Mouse (Mus musculus) liver, postnatal 0 days (tissue): ENCODE results near the gene Ntn1. TPM values are rescaled to one million over a fixed set of nuclear protein-coding genes. Genes with fewer than 3 reads are reported as not detected.

Source experiments
- ATAC-seq: fragments of 200-750 bp; cut with Nextera tagmentation; 2 replicates; pipeline ENCODE4 v1.8.0; 2017; ENCODE audit warnings: mild to moderate bottlenecking, moderate library complexity
- DNase-seq: peaks from one replicate; pipeline ENCODE4 v3.0.0-alpha.2; 2016
- H3K27ac ChIP-seq: fragments of 300-500 bp; sonication (generic); 2 replicates; pipeline ENCODE4 v1.5.1; 2014; ENCODE audit warnings: antibody characterized with exemption, moderate library complexity, mild to moderate bottlenecking, low read depth
- H3K27me3 ChIP-seq: fragments of 300-500 bp; sonication (generic); 2 replicates; pipeline ENCODE4 v1.6.1; 2014; ENCODE audit warnings: low read length, control low read depth, mixed read lengths; ENCODE audit not compliant: insufficient read depth
- H3K36me3 ChIP-seq: fragments of 300-500 bp; sonication (generic); replicated peaks from 2 replicates; pipeline ENCODE4 v1.6.1; 2014; ENCODE audit warnings: mild to moderate bottlenecking, control low read depth, low read length, moderate library complexity, mixed read lengths; ENCODE audit not compliant: insufficient read depth
- H3K4me1 ChIP-seq: fragments of 300-500 bp; sonication (generic); 2 replicates; pipeline ENCODE4 v1.6.1; 2014; ENCODE audit warnings: antibody characterized with exemption, mild to moderate bottlenecking, control low read depth; ENCODE audit not compliant: insufficient read depth
- H3K4me2 ChIP-seq: fragments of 300-500 bp; sonication (generic); 2 replicates; pipeline ENCODE4 v1.6.1; 2014; ENCODE audit warnings: low read depth, mild to moderate bottlenecking, low read length, moderate library complexity, mixed read lengths
- H3K4me3 ChIP-seq: fragments of 300-500 bp; sonication (generic); 2 replicates; pipeline ENCODE4 v1.5.1; 2014; ENCODE audit warnings: low read depth, low read length
- H3K9ac ChIP-seq: fragments of 300-500 bp; sonication (generic); replicated peaks from 2 replicates; pipeline ENCODE4 v1.6.1; 2014; ENCODE audit warnings: mild to moderate bottlenecking, moderate library complexity
- H3K9me3 ChIP-seq: fragments of 300-500 bp; sonication (generic); 2 replicates; pipeline ENCODE4 v1.6.1; 2016; ENCODE audit warnings: mild to moderate bottlenecking, control low read depth, low read length, mixed read lengths
- CTCF ChIP-seq: sonication (generic); IDR thresholded peaks from 2 replicates; pipeline ENCODE4 v1.5.1; 2016; ENCODE audit warnings: antibody characterized with exemption, low read depth
- EP300 ChIP-seq: IDR thresholded peaks from 2 replicates; pipeline ENCODE4 v1.6.1; 2016; ENCODE audit warnings: antibody characterized with exemption, low read depth, mild to moderate bottlenecking
- WGBS: fragments of 180-500 bp; shearing (Covaris S2); extraction: QIAGEN DNeasy Blood & Tissue Kit; methylation state at CpG from one replicate; pipeline ENCODE4 v1.1.7; 2014; ENCODE audit not compliant: insufficient replicate concordance; 5-methylcytosine and 5-hydroxymethylcytosine counted together
- polyA plus RNA-seq: library from polyadenylated mRNA; unstranded; fragments of >200 nt; fragmentation: Nextera tagmentation; extraction: Ambion mirVana; gene quantifications from 2 replicates; pipeline ENCODE4 v1.2.1, GENCODE M21; 2015

Gene Ntn1
- polyA plus RNA-seq, 1 experiment from 2014 or later: 0.76 TPM

GRCm38 (mm10) chr11:68261162-68261892 is 139.3 kb downstream of the Ntn1 start:
- 55% methylated on average over 10 of the region's 10 CpGs for WGBS
- no peak for TF ChIP-seq CTCF
- no peak for TF ChIP-seq EP300
- Histone ChIP-seq H3K36me3 (no peaks in the 10 kb centered on the region), H3K9me3 (no peaks in the 10 kb centered on the region), H3K27ac (no peak overlapping the region), H3K9ac (no peak overlapping the region), H3K27me3 (no peaks in the 10 kb centered on the region), H3K4me3 (no peak overlapping the region), H3K4me1 (no peaks in the 10 kb centered on the region), H3K4me2 (no peak overlapping the region)
- DNase-seq (no peak), ATAC-seq (no peak)

- no peaks in the 10 kb centered on the region for H3K9me3 ChIP-seq
- WGBS: 89% methylated on average over 6 of the region's 6 CpGs
- DNase-seq: no peak
- no peak overlapping the region for H3K4me2 ChIP-seq
- H3K36me3 ChIP-seq: no peaks in the 10 kb centered on the region
- no peaks in the 10 kb centered on the region for H3K4me1 ChIP-seq
- H3K9ac ChIP-seq: no peak overlapping the region
- no peak for TF ChIP-seq CTCF
- TF ChIP-seq EP300: no peak
- H3K27ac ChIP-seq: no peak overlapping the region
- no peaks in the 10 kb centered on the region for H3K27me3 ChIP-seq
- H3K4me3 ChIP-seq: no peak overlapping the region
- ATAC-seq: no peak
These were observed 140.2 kb downstream of the Ntn1 start for GRCm38 (mm10) chr11:68260399-68260798.

GRCm38 (mm10) chr11:68258498-68258897 is 142.1 kb downstream of the Ntn1 start:
- ATAC-seq: no peak
- Histone ChIP-seq H3K27me3 (no peaks in the 10 kb centered on the region), H3K4me1 (no peaks in the 10 kb centered on the region), H3K36me3 (no peaks in the 10 kb centered on the region), H3K27ac (no peak overlapping the region), H3K4me2 (no peak overlapping the region), H3K9ac (no peak overlapping the region), H3K9me3 (no peaks in the 10 kb centered on the region), H3K4me3 (no peak overlapping the region)
- WGBS: 75% methylated on average over 4 of the region's 4 CpGs
- no peak for DNase-seq
- TF ChIP-seq CTCF (no peak), EP300 (no peak)

GRCm38 (mm10) chr11:68253531-68253930 is 147.1 kb downstream of the Ntn1 start:
- no peak for ATAC-seq
- WGBS: 36% methylated on average over 7 of the region's 7 CpGs
- Histone ChIP-seq H3K27ac (no peak overlapping the region), H3K4me2 (no peak overlapping the region), H3K27me3 (no peaks in the 10 kb centered on the region), H3K9ac (no peak overlapping the region), H3K4me1 (no peaks in the 10 kb centered on the region), H3K36me3 (no peaks in the 10 kb centered on the region), H3K9me3 (no peaks in the 10 kb centered on the region), H3K4me3 (no peak overlapping the region)
- no peak for TF ChIP-seq CTCF
- TF ChIP-seq EP300: no peak
- no peak for DNase-seq

- H3K9me3 ChIP-seq: no peaks in the 10 kb centered on the region
- no peak overlapping the region for H3K4me2 ChIP-seq
- no peaks in the 10 kb centered on the region for H3K36me3 ChIP-seq
- 76% methylated on average over 6 of the region's 6 CpGs for WGBS
- no peak for ATAC-seq
- H3K4me3 ChIP-seq: no peak overlapping the region
- H3K9ac ChIP-seq: no peak overlapping the region
- no peaks in the 10 kb centered on the region for H3K27me3 ChIP-seq
- H3K27ac ChIP-seq: no peak overlapping the region
- TF ChIP-seq CTCF: no peak
- no peak for TF ChIP-seq EP300
- no peak for DNase-seq
- no peaks in the 10 kb centered on the region for H3K4me1 ChIP-seq
These were observed 150.5 kb downstream of the Ntn1 start for GRCm38 (mm10) chr11:68250106-68250505.

GRCm38 (mm10) chr11:68247897-68248296 is 152.7 kb downstream of the Ntn1 start:
- 44% methylated on average over 6 of the region's 6 CpGs for WGBS
- no peak overlapping the region for H3K27ac ChIP-seq
- H3K9ac ChIP-seq: no peak overlapping the region
- no peak for ATAC-seq
- DNase-seq: no peak
- no peaks in the 10 kb centered on the region for H3K27me3 ChIP-seq
- H3K9me3 ChIP-seq: no peaks in the 10 kb centered on the region
- no peaks in the 10 kb centered on the region for H3K4me1 ChIP-seq
- no peak for TF ChIP-seq CTCF
- no peak for TF ChIP-seq EP300
- H3K4me3 ChIP-seq: no peak overlapping the region
- no peak overlapping the region for H3K4me2 ChIP-seq
- no peaks in the 10 kb centered on the region for H3K36me3 ChIP-seq

GRCm38 (mm10) chr11:68244992-68245261 is 155.7 kb downstream of the Ntn1 start:
- no peaks in the 10 kb centered on the region for H3K27me3 ChIP-seq
- no peak overlapping the region for H3K27ac ChIP-seq
- H3K9ac ChIP-seq: no peak overlapping the region
- no peak for DNase-seq
- WGBS: 73% methylated on average over 5 of the region's 5 CpGs
- H3K4me3 ChIP-seq: no peak overlapping the region
- H3K4me2 ChIP-seq: no peak overlapping the region
- no peak for ATAC-seq
- TF ChIP-seq EP300 (no peak), CTCF (no peak)
- no peaks in the 10 kb centered on the region for H3K4me1 ChIP-seq
- H3K36me3 ChIP-seq: no peaks in the 10 kb centered on the region
- H3K9me3 ChIP-seq: no peaks in the 10 kb centered on the region
